Mouse (Mus musculus) MEL (cell line): ENCODE data around the gene Mrps35.

Source experiments
- CTCF ChIP-seq, 3 experiments: IDR thresholded peaks in 2 of 3; conservative IDR thresholded peaks in 1 of 3; 2 replicates each; pipeline ENCODE4 v1.5.1; 2011 to 2012; ENCODE audit warnings: low read length in 3 of 3, low read depth in 2 of 3, mild to moderate bottlenecking in 2 of 3, improper control_type of control experiment in 1 of 3, inconsistent platforms in 1 of 3, mixed read lengths in 1 of 3, moderate library complexity in 1 of 3; ENCODE audit not compliant: control insufficient read depth in 1 of 3, insufficient read depth in 1 of 3, poor library complexity in 1 of 3, severe bottlenecking in 1 of 3
- POLR2A ChIP-seq, 2 experiments: IDR thresholded peaks; 2 replicates each; pipeline ENCODE4 v1.6.1; 2011 to 2012; ENCODE audit warnings: low read length in 2 of 2, mild to moderate bottlenecking in 2 of 2, control low read depth in 1 of 2, improper control_type of control experiment in 1 of 2, low read depth in 1 of 2, moderate library complexity in 1 of 2; ENCODE audit not compliant: control insufficient read depth in 1 of 2, insufficient read depth in 1 of 2, poor library complexity in 1 of 2
- POLR2AphosphoS5 ChIP-seq: IDR thresholded peaks from 2 replicates; pipeline ENCODE4 v1.6.1; 2012; ENCODE audit warnings: low read depth, borderline replicate concordance, mild to moderate bottlenecking, inconsistent platforms, low read length, moderate library complexity, mixed read lengths

DNA sequence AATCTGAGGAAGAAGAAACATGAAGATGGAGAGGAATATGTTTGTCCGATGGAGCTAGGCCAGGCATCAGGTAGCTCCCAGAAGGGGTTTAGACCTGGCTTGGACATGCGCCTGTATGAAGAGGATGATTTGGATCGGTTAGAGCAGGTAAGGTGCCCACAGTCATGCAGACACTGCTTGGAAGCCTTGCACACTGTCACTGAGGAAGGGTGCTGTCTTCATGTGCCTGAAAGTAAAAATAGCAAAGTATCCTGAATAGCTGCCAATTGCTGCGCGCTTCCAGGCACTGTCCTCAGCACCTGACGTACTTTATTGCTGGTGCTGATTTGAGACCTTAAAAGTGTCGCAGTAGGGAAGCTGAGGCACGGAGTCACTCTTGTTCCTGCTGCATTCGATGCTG is 13.0 kb upstream of the Mrps35 start:
- no peak for TF ChIP-seq POLR2AphosphoS5
- no peak for TF ChIP-seq CTCF (IDR thresholded peaks at IDR 0.05 in 2 of 3, conservative IDR thresholded peaks at IDR 0.05 in 1 of 3; ENCODE audit: control insufficient read depth in 1 of 3, insufficient read depth in 1 of 3, low read depth in 2 of 3, low read length in 3 of 3, poor library complexity in 1 of 3, severe bottlenecking in 1 of 3)
- no peak for TF ChIP-seq POLR2A (IDR thresholded peaks at IDR 0.05; ENCODE audit: control insufficient read depth in 1 of 2, insufficient read depth in 1 of 2, low read depth in 1 of 2, low read length in 2 of 2, poor library complexity in 1 of 2)
